Mouse (Mus musculus) heart, postnatal 0 days (tissue): ENCODE results near the gene Ankk1. TPM values are rescaled to one million over a fixed set of nuclear protein-coding genes. Genes with fewer than 3 reads are reported as not detected.

Experiments used
- ATAC-seq: fragments of 200-750 bp; cut with Nextera tagmentation; 2 replicates; pipeline ENCODE4 v1.8.0; 2017; ENCODE audit warnings: low read depth, moderate number of reproducible peaks, moderate library complexity; ENCODE audit not compliant: insufficient read depth
- DNase-seq: peaks from one replicate; pipeline ENCODE4 v3.0.0-alpha.2; 2016; ENCODE audit warnings: low spot score
- H3K27ac ChIP-seq: fragments of 300-500 bp; sonication (generic); 2 replicates; pipeline ENCODE4 v1.5.1; 2014; ENCODE audit warnings: low read depth, mild to moderate bottlenecking
- H3K27me3 ChIP-seq: fragments of 300-500 bp; sonication (generic); 2 replicates; pipeline ENCODE4 v1.6.1; 2014; ENCODE audit warnings: low read length, mixed read lengths; ENCODE audit not compliant: control insufficient read depth, insufficient read depth
- H3K36me3 ChIP-seq: fragments of 300-500 bp; sonication (generic); replicated peaks from 2 replicates; pipeline ENCODE4 v1.6.1; 2014; ENCODE audit warnings: low read length, mixed read lengths; ENCODE audit not compliant: control insufficient read depth, insufficient read depth
- H3K4me1 ChIP-seq: fragments of 300-500 bp; sonication (generic); 2 replicates; pipeline ENCODE4 v1.6.1; 2014; ENCODE audit warnings: antibody characterized with exemption; ENCODE audit not compliant: control insufficient read depth, insufficient read depth
- H3K4me2 ChIP-seq: fragments of 300-500 bp; sonication (generic); 2 replicates; pipeline ENCODE4 v1.6.1; 2014; ENCODE audit warnings: low read depth, mild to moderate bottlenecking, low read length, moderate library complexity
- H3K4me3 ChIP-seq: fragments of 300-500 bp; sonication (generic); 2 replicates; pipeline ENCODE4 v1.5.1; 2014; ENCODE audit warnings: low read depth, low read length
- H3K9ac ChIP-seq: fragments of 300-500 bp; sonication (generic); replicated peaks from 2 replicates; pipeline ENCODE4 v1.6.1; 2014; ENCODE audit warnings: low read depth, low read length, mixed read lengths
- H3K9me3 ChIP-seq: fragments of 300-500 bp; sonication (generic); replicated peaks from 2 replicates; pipeline ENCODE4 v1.6.1; 2016; ENCODE audit warnings: low read length; ENCODE audit not compliant: control insufficient read depth
- CTCF ChIP-seq: IDR thresholded peaks from 2 replicates; pipeline ENCODE4 v1.5.1; 2016; ENCODE audit warnings: antibody characterized with exemption, control low read depth, low read depth
- EP300 ChIP-seq: IDR thresholded peaks from 2 replicates; pipeline ENCODE4 v1.6.1; 2016; ENCODE audit warnings: antibody characterized with exemption, low read depth
- WGBS: fragments of 180-500 bp; shearing (Covaris S2); extraction: QIAGEN DNeasy Blood & Tissue Kit; methylation state at CpG from one replicate; pipeline ENCODE4 v1.1.7; 2014; 5-methylcytosine and 5-hydroxymethylcytosine counted together
- polyA plus RNA-seq: library from polyadenylated mRNA; unstranded; fragments of >200 nt; fragmentation: Nextera tagmentation; extraction: Ambion mirVana; gene quantifications from 2 replicates; pipeline ENCODE4 v1.2.1, GENCODE M21; 2015
- total RNA-seq: library from RNA; depleted of rRNA; stranded (reverse); fragments of >200 nt; gene quantifications from 2 replicates; pipeline ENCODE4 v1.2.3, GENCODE M21; 2014; ENCODE audit warnings: low replicate concordance; rRNA removed

Gene Ankk1
- total RNA-seq (not detected in 2 replicates), polyA plus RNA-seq (not detected in 2 replicates)

- H3K4me3 ChIP-seq = no peak within 1 kb of the TSS
- DNase-seq (no peak), ATAC-seq (no peak)
- H3K36me3 ChIP-seq = no peaks in the 10 kb centered on the region
- no peak within 1 kb of the TSS for H3K9ac ChIP-seq
- no peaks in the 10 kb centered on the region for H3K4me1 ChIP-seq
- 68% methylated on average over 7 of the region's 7 CpGs for WGBS
- no peak within 1 kb of the TSS for H3K4me2 ChIP-seq
- no peak for TF ChIP-seq CTCF
- no peak within 1 kb of the TSS for H3K27ac ChIP-seq
- no peaks in the 10 kb centered on the region for H3K9me3 ChIP-seq
- no peaks in the 10 kb centered on the region for H3K27me3 ChIP-seq
Measured at GRCm38 (mm10) chr9:49426921-49427320, at the start of gene Ankk1. Gene Ankk1, minus strand, starts transcription at chr9:49427021.

- DNase-seq (no peak), ATAC-seq (no peak)
- no peak overlapping the region for H3K4me3 ChIP-seq
- 50% methylated on average over 11 of the region's 11 CpGs for WGBS
- H3K36me3 ChIP-seq = no peaks in the 10 kb centered on the region
- H3K9me3 ChIP-seq = 0 out of 2 replicates have a peak, but pooled peaks cover under 1% of the 10 kb centered on the region
- no peak overlapping the region for H3K27ac ChIP-seq
- no peak overlapping the region for H3K9ac ChIP-seq
- H3K4me1 ChIP-seq = no peaks in the 10 kb centered on the region
- TF ChIP-seq CTCF = no peak
- no peak for TF ChIP-seq EP300
- H3K4me2 ChIP-seq = no peak overlapping the region
- H3K27me3 ChIP-seq = no peaks in the 10 kb centered on the region
Measured at GRCm38 (mm10) chr9:49472126-49472525, 45.3 kb upstream of the Ankk1 start.

GRCm38 (mm10) chr9:49470946-49471345 is 44.1 kb upstream of the Ankk1 start:
- H3K4me2 ChIP-seq = no peak overlapping the region
- no peak overlapping the region for H3K9ac ChIP-seq
- WGBS = 70% methylated on average over 6 of the region's 6 CpGs
- no peak for ATAC-seq
- H3K4me3 ChIP-seq = no peak overlapping the region
- no peak for DNase-seq
- TF ChIP-seq CTCF (no peak), EP300 (no peak)
- no peaks in the 10 kb centered on the region for H3K4me1 ChIP-seq
- H3K9me3 ChIP-seq = no peaks in the 10 kb centered on the region
- H3K36me3 ChIP-seq = no peaks in the 10 kb centered on the region
- H3K27me3 ChIP-seq = no peaks in the 10 kb centered on the region
- no peak overlapping the region for H3K27ac ChIP-seq

- Histone ChIP-seq H3K4me1 (no peaks in the 10 kb centered on the region), H3K9me3 (no peaks in the 10 kb centered on the region), H3K36me3 (no peaks in the 10 kb centered on the region), H3K4me2 (no peak overlapping the region), H3K27ac (no peak overlapping the region), H3K4me3 (no peak overlapping the region), H3K9ac (no peak overlapping the region), H3K27me3 (no peaks in the 10 kb centered on the region)
- TF ChIP-seq EP300 = no peak
- no peak for TF ChIP-seq CTCF
- ATAC-seq (no peak), DNase-seq (no peak)
- WGBS = 90% methylated on average over 19 of the region's 19 CpGs
Measured at GRCm38 (mm10) chr9:49470006-49470405, 43.2 kb upstream of the Ankk1 start.

- TF ChIP-seq CTCF (no peak), EP300 (no peak)
- Histone ChIP-seq H3K27ac (no peak overlapping the region), H3K4me3 (no peak overlapping the region), H3K36me3 (no peaks in the 10 kb centered on the region), H3K4me1 (no peaks in the 10 kb centered on the region), H3K9me3 (0 out of 2 replicates have a peak, but pooled peaks cover 4% of the 10 kb centered on the region), H3K27me3 (no peaks in the 10 kb centered on the region), H3K4me2 (no peak overlapping the region), H3K9ac (no peak overlapping the region)
- DNase-seq (no peak), ATAC-seq (no peak)
- 76% methylated on average over 3 of the region's 3 CpGs for WGBS
Measured at GRCm38 (mm10) chr9:49456136-49456535, 29.3 kb upstream of the Ankk1 start.

GRCm38 (mm10) chr9:49452396-49452795 is 25.6 kb upstream of the Ankk1 start:
- 94% methylated on average over 1 of the region's 1 CpGs for WGBS
- H3K9ac ChIP-seq = no peak overlapping the region
- no peak overlapping the region for H3K4me2 ChIP-seq
- H3K36me3 ChIP-seq = no peaks in the 10 kb centered on the region
- H3K27me3 ChIP-seq = no peaks in the 10 kb centered on the region
- ATAC-seq (no peak), DNase-seq (no peak)
- TF ChIP-seq EP300 = no peak
- no peak for TF ChIP-seq CTCF
- 0 out of 2 replicates have a peak, but pooled peaks cover 4% of the 10 kb centered on the region for H3K9me3 ChIP-seq
- no peak overlapping the region for H3K4me3 ChIP-seq
- H3K27ac ChIP-seq = no peak overlapping the region
- H3K4me1 ChIP-seq = no peaks in the 10 kb centered on the region
